Mouse (Mus musculus) erythroblast, embryonic 14.5 days (primary cell): ENCODE measurements around the gene 4933424G06Rik. TPM values are rescaled to one million over a fixed set of nuclear protein-coding genes. Genes with fewer than 3 reads are reported as not detected.

Experiments
- H3K27me3 ChIP-seq: 2 replicates; pipeline ENCODE4 v1.6.1; 2012; ENCODE audit warnings: inconsistent platforms; ENCODE audit not compliant: control insufficient read depth
- H3K36me3 ChIP-seq: 2 replicates; pipeline ENCODE4 v1.6.1; 2012; ENCODE audit warnings: mild to moderate bottlenecking, inconsistent platforms; ENCODE audit not compliant: control insufficient read depth
- H3K4me1 ChIP-seq: 2 replicates; pipeline ENCODE4 v1.6.1; 2012; ENCODE audit warnings: inconsistent platforms; ENCODE audit not compliant: control insufficient read depth
- H3K4me3 ChIP-seq: replicated peaks from 2 replicates; pipeline ENCODE3; 2012; ENCODE audit warnings: moderate library complexity, mild to moderate bottlenecking, inconsistent platforms
- H3K9me3 ChIP-seq: 2 replicates; pipeline ENCODE4 v1.6.1; 2012; ENCODE audit warnings: low read length, inconsistent platforms, mixed read lengths; ENCODE audit not compliant: control insufficient read depth
- GATA1 ChIP-seq: IDR thresholded peaks from 2 replicates; pipeline ENCODE4 v1.6.1; 2012; ENCODE audit warnings: low read length, inconsistent platforms, mixed read lengths
- TAL1 ChIP-seq: IDR thresholded peaks from 3 replicates; pipeline ENCODE4 v1.6.1; 2012; ENCODE audit warnings: low read length, inconsistent platforms, mixed read lengths
- polyA plus RNA-seq: library from polyadenylated mRNA; stranded (reverse); fragments of >175 nt; gene quantifications from 2 replicates; pipeline ENCODE4 v1.2.3, GENCODE M21; 2012

The 4933424G06Rik gene
- polyA plus RNA-seq, 1 experiment = not detected

- peaks cover 59% of the 10 kb centered on the region for H3K36me3 ChIP-seq
- no peaks in the 10 kb centered on the region for H3K27me3 ChIP-seq
- TF ChIP-seq GATA1 (no peak), TAL1 (no peak)
- H3K4me1 ChIP-seq = peaks cover 45% of the 10 kb centered on the region
- no peak overlapping the region for H3K4me3 ChIP-seq
- no peaks in the 10 kb centered on the region for H3K9me3 ChIP-seq
These were observed 2.8 kb upstream of the 4933424G06Rik start for GRCm38 (mm10) chr1:36707166-36707565.

DNA sequence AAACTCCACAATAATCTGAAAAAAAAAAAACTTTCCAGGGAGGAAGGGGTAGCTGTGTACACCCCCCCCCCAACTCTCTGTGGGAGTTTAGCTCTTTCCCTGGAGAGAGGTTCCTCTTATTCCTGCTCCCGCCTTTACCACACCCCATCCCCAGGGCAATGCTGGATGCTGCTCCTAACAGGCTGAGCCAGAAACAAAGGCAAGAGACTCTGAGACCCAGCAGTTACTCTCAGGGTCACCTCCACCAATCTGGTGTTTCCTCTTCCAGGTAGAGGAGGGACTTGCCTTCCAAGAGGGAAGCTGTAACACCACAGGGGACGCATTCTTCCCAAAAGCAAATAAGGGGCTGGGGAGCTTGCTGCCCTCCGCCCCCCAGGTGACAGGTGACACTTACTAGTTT lies 2.2 kb upstream of the 4933424G06Rik start:
- no peak overlapping the region for H3K4me3 ChIP-seq
- no peaks in the 10 kb centered on the region for H3K27me3 ChIP-seq
- TF ChIP-seq TAL1 = no peak
- TF ChIP-seq GATA1 = no peak
- H3K9me3 ChIP-seq = no peaks in the 10 kb centered on the region
- peaks cover 52% of the 10 kb centered on the region for H3K36me3 ChIP-seq
- H3K4me1 ChIP-seq = peaks cover 45% of the 10 kb centered on the region

GRCm38 (mm10) chr1:36708626-36709025 lies 1.3 kb upstream of the 4933424G06Rik start:
- peaks cover 45% of the 10 kb centered on the region for H3K4me1 ChIP-seq
- H3K27me3 ChIP-seq = no peaks in the 10 kb centered on the region; the same call in 1 of the 2 replicates
- no peak for TF ChIP-seq GATA1
- no peak for TF ChIP-seq TAL1
- peaks cover 44% of the 10 kb centered on the region for H3K36me3 ChIP-seq
- H3K4me3 ChIP-seq = peak overlapping the region; percentile 97
- H3K9me3 ChIP-seq = peaks cover 4% of the 10 kb centered on the region

- no peaks in the 10 kb centered on the region; the same call in 1 of the 2 replicates for H3K27me3 ChIP-seq
- H3K36me3 ChIP-seq = peaks cover 38% of the 10 kb centered on the region
- peaks cover 11% of the 10 kb centered on the region for H3K9me3 ChIP-seq
- TF ChIP-seq TAL1 (no peak), GATA1 (no peak)
- H3K4me1 ChIP-seq = peaks cover 45% of the 10 kb centered on the region
- peak overlapping the region; percentile 97 for H3K4me3 ChIP-seq
These were observed 695 bp upstream of the 4933424G06Rik start for GRCm38 (mm10) chr1:36709055-36709853.

- no peaks in the 10 kb centered on the region; the same call in 1 of the 2 replicates for H3K27me3 ChIP-seq
- H3K4me1 ChIP-seq = peaks cover 36% of the 10 kb centered on the region
- H3K9me3 ChIP-seq = peaks cover 12% of the 10 kb centered on the region
- no peak for TF ChIP-seq GATA1
- TF ChIP-seq TAL1 = no peak
- H3K36me3 ChIP-seq = peaks cover 19% of the 10 kb centered on the region
- H3K4me3 ChIP-seq = no peak overlapping the region
These were observed 1.2 kb downstream of the 4933424G06Rik start for GRCm38 (mm10) chr1:36711104-36711503.

DNA sequence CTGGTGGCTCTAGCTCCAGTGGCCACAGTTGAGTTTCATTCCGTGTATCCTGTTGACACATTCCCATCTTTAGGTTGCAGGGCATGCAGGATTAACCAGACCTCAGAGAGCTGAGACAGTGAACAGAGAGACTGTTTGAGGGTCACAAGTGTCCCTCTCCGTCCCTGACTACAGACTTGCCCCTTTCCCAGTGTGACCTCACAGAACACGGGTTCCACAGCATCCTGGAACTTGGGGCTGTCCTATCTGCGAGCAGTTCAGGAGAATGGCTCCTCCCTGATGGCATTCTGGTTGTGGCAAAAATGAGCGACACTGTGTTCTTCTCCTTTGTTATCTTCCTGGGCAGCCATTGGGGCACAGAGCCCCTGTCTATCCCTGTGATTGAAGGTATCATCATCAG lies 4.4 kb downstream of the 4933424G06Rik start, which contains the start of gene Actr1b:
Gene Actr1b, minus strand, starts transcription at position 112 of the 400 bp plus-strand sequence.
- no peak for TF ChIP-seq GATA1
- no peak for TF ChIP-seq TAL1

DNA sequence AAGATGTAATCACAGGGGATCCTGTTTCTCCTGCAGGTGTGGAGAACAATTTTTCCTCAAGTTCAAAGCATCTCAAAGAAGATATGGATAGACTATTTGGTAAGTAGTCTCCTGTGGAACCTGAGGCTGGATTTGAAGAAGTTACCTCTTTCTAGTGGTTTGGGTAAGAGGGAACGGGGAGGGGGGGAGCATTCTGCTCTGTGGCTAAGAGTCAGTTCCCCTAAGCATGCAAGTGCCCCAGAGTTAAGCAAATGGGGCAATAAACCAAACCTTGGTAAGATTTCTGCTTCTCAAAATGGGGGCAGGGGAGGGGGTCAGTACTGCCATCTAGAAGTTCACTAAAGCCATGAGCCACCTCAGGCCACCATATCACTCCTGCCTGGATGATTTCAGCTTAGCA lies 8.8 kb downstream of the 4933424G06Rik start:
- H3K36me3 ChIP-seq = no peaks in the 10 kb centered on the region
- H3K27me3 ChIP-seq = no peaks in the 10 kb centered on the region; the same call in none of the 2 replicates
- H3K4me3 ChIP-seq = no peak overlapping the region
- no peaks in the 10 kb centered on the region for H3K4me1 ChIP-seq
- TF ChIP-seq TAL1 (no peak), GATA1 (no peak)
- peaks cover 6% of the 10 kb centered on the region; the same call in 1 of the 2 replicates for H3K9me3 ChIP-seq

More for the DNA sequence above, 4.4 kb downstream of the 4933424G06Rik start, which contains the start of gene Actr1b:
- H3K27me3 ChIP-seq = no peaks in the 10 kb centered on the region; the same call in none of the 2 replicates
- H3K4me1 ChIP-seq = peaks cover 10% of the 10 kb centered on the region
- H3K36me3 ChIP-seq = no peaks in the 10 kb centered on the region
- no peak within 1 kb of the TSS for H3K4me3 ChIP-seq
- H3K9me3 ChIP-seq = peaks cover 12% of the 10 kb centered on the region

- Histone ChIP-seq H3K9me3 (no peaks in the 10 kb centered on the region), H3K4me3 (no peak overlapping the region), H3K27me3 (no peaks in the 10 kb centered on the region; the same call in 1 of the 2 replicates), H3K4me1 (no peaks in the 10 kb centered on the region), H3K36me3 (no peaks in the 10 kb centered on the region)
- no peak for TF ChIP-seq TAL1
- no peak for TF ChIP-seq GATA1
These were observed 13.5 kb downstream of the 4933424G06Rik start for GRCm38 (mm10) chr1:36723146-36724056.
